Mouse (Mus musculus) granulocyte monocyte progenitor cell, adult 5-6 weeks (primary cell): ENCODE results near the gene Srcap. TPM values are rescaled to one million over a fixed set of nuclear protein-coding genes. Genes with fewer than 3 reads are reported as not detected.
"Not testable (repeated sequence)": the region's sequence is repeated elsewhere in the genome, so short reads cannot be mapped to it uniquely, and the experiment has no call there.

Source experiments
- ATAC-seq: replicated peaks from 2 replicates; pipeline ENCODE4 v1.8.0; 2016; ENCODE audit warnings: mild to moderate bottlenecking, moderate TSS enrichment, inconsistent platforms; ENCODE audit not compliant: poor library complexity, severe bottlenecking
- total RNA-seq, 2 experiments: library from RNA; stranded (forward) in 1 of 2; stranded (reverse) in 1 of 2; fragments of 200-712, 200-1000 nt in 1 of 2; fragments of >200 nt in 1 of 2; fragmentation: Nextera tagmentation in 1 of 2; gene quantifications; 2 replicates each; pipeline ENCODE4 v1.2.3; 2014 to 2017

The Srcap gene
- 139 and 145 TPM in 2 replicates for total RNA-seq (2014; fragmentation: Nextera tagmentation)
- total RNA-seq (2017) = 20.9 and 22.9 TPM in 2 replicates

- peak; percentile 95 for ATAC-seq
Measured at GRCm38 (mm10) chr7:127511808-127512230, at the start of gene Srcap. Srcap (plus strand) TSS chr7:127511983.

GRCm38 (mm10) chr7:127465191-127465590 is 46.6 kb upstream of the Srcap start:
- ATAC-seq = no peak

GRCm38 (mm10) chr7:127465670-127466069 is 46.1 kb upstream of the Srcap start:
- ATAC-seq = not testable (repeated sequence)

- ATAC-seq = no peak
Measured at GRCm38 (mm10) chr7:127466606-127467005, 45.2 kb upstream of the Srcap start.

GRCm38 (mm10) chr7:127470011-127470715 is 41.6 kb upstream of the Srcap start:
- peak; percentile 6 for ATAC-seq

GRCm38 (mm10) chr7:127470743-127471645 is 40.8 kb upstream of the Srcap start:
- peak; percentile 75 for ATAC-seq

- peak; percentile 45 for ATAC-seq
Measured at GRCm38 (mm10) chr7:127471646-127472010, 40.2 kb upstream of the Srcap start.

- no peak for ATAC-seq
Measured at GRCm38 (mm10) chr7:127472060-127472459, 39.7 kb upstream of the Srcap start.

GRCm38 (mm10) chr7:127473705-127474104 is 38.1 kb upstream of the Srcap start:
- no peak for ATAC-seq

- ATAC-seq = no peak
Measured at GRCm38 (mm10) chr7:127474378-127475070, 37.3 kb upstream of the Srcap start.

GRCm38 (mm10) chr7:127475186-127475740 is 36.5 kb upstream of the Srcap start:
- no peak for ATAC-seq

- no peak for ATAC-seq
Measured at GRCm38 (mm10) chr7:127476336-127476735, 35.4 kb upstream of the Srcap start.

- no peak for ATAC-seq
Measured at GRCm38 (mm10) chr7:127476855-127477254, 34.9 kb upstream of the Srcap start.

GRCm38 (mm10) chr7:127477687-127478634 is 33.8 kb upstream of the Srcap start:
- peak; percentile 74 for ATAC-seq

- peak; percentile 52 for ATAC-seq
Measured at GRCm38 (mm10) chr7:127478635-127479317, 33.0 kb upstream of the Srcap start, which contains the start of gene Fbrs. Fbrs (plus strand) TSS chr7:127479199.

- ATAC-seq = no peak
Measured at GRCm38 (mm10) chr7:127479318-127480225, 32.2 kb upstream of the Srcap start.

- peak; percentile 24 for ATAC-seq
Measured at GRCm38 (mm10) chr7:127480321-127480720, 31.5 kb upstream of the Srcap start.

GRCm38 (mm10) chr7:127485416-127485815 is 26.4 kb upstream of the Srcap start:
- no peak for ATAC-seq
